Mouse (Mus musculus) megakaryocyte progenitor cell, adult 5-6 weeks (primary cell): ENCODE data around the gene Yipf3. TPM values are rescaled to one million over a fixed set of nuclear protein-coding genes. Genes with fewer than 3 reads are reported as not detected.
A peak's percentile ranks its signal among the peaks of the same experiment; 100 is the strongest.

ENCODE experiments used
- ATAC-seq: replicated peaks from 2 replicates; pipeline ENCODE4 v1.8.0; 2016; ENCODE audit warnings: mild to moderate bottlenecking, moderate TSS enrichment, inconsistent platforms; ENCODE audit not compliant: poor library complexity
- total RNA-seq, 2 experiments: library from RNA; stranded (forward) in 1 of 2; stranded (reverse) in 1 of 2; fragments of 157-497, 149-512 nt in 1 of 2; fragments of 200-1000 nt in 1 of 2; gene quantifications; 2 replicates each; pipeline versions ENCODE4 v1.2.3 to v1.2.4; 2015 to 2017

Gene Yipf3
- total RNA-seq, 2 experiments from 2014 or later: 28.2 to 31.0 TPM

DNA sequence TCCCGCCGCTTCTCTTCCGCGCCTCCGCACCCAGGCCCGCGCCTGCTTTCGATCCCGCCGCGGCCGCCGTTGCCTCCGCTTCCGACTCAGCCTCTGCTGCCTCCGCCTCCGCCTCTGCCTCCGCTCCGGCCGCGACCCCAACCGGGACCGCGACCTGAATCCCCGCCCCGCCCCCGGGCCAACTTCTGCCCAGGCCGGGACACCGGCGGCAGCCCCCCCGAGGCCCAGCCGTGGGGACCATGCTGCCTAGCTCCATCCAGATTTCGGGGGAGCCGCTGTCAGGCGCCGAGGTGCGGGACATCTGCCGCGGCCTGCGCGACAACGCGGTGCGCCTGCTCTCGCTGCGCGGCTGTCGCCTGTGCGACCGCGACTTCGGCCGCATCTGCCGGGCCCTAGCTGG, 6.2 kb downstream of the Yipf3 start:
- ATAC-seq: no peak

DNA sequence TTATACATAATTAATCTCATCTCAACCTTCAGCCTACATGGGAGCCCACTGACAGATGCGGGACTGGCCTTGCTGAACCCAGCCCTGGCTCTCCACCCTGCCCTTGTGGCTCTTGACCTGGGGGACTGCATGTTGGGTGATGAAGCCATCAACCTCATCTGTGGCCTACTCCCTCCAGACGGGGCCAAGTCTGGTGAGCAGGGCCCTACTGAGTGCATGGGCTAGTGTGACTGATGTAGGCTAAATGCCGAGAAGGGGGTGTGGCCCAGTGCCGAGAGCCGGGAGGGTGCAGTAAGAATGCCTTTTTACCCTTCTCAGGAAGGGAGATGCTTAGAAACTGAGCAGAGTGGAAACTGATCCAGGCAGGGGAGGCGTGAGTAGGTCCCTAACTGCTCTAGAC, 7.3 kb downstream of the Yipf3 start:
- no peak for ATAC-seq

DNA sequence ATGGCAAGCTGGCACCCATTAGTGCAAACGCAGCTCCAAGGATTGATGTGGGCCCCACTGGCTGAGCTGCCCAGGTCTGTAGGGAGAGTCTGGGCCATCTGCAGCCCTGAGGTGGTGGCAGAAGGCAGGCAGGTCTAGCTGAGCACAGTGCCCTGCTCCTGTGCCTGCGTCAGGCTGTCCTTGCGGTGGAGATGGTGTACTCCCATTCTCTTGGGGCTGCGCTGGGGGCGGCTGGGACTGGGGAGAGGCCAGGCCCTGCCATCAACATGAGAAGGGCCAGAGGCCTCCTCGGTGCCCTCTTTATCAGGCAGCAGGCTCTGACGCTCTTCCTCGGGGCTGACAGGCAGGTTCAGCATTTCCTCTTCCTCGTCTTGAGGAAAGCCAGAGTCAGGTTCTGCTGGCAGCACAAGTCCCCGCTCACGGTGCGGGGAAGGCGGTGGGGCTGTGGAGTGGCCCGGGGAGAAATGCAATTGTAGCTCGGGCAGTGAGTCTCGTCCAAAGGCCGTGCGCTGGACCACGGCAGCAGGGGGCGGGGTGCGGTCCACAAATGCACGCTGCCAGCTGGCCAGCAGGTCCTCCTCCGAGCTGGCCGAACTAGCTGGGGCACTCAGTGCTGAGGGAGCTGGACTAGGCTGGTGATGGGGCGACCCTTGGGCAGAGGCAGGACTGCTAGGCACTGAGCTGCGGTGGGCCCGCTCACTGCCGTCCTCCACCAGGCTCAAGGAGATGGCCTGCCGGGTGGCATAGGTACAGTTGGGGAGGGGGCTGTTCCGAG, 10.6 kb downstream of the Yipf3 start:
- no peak for ATAC-seq

- no peak for ATAC-seq
Observed at GRCm38 (mm10) chr17:46259675-46260074, 11.8 kb downstream of the Yipf3 start.

DNA sequence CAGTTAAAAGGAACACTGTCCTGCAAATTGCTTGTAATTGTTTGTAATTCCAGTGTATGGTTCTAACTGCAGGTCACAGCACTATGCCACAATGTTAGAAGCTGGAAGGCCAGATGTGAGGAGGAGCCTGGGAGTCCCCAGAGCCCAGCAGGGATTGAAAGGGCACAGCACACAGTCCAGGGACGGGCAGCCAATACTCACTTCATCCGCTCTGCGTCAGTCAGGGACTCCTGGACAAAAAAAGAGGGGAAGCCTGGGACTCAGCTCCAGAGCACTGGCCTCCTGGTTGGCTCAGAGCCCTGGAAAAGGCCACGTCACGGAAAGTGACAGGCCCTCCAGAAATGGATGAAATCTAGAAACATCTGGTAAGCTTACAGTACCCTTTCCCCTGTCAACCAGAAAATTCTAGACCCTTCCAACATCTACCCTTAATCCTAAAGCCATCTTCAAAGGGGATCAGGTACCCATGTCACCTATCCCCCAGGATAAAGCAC, 14.4 kb downstream of the Yipf3 start:
- no peak for ATAC-seq

DNA sequence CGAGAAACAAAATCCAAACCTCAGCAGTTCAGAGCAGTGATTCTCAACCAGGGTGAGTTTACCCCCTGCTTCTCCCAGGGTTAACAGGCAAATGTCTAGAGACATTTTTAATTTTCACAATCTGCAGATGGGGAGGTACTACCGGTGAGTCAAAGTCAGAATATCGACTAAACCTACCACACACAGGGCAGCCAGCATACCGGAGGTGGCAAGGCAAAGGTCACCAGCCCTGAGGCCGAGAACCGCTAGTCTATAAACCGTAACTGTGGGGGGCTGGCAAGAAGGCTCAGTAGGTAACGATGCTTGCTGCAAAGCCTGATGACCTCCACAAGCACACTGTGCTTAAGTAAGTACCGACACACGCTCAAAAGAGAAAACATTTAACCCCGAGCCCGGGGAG, 17.6 kb downstream of the Yipf3 start:
- no peak for ATAC-seq

GRCm38 (mm10) chr17:46265918-46266618, 18.2 kb downstream of the Yipf3 start:
- ATAC-seq: peak; percentile 94

DNA sequence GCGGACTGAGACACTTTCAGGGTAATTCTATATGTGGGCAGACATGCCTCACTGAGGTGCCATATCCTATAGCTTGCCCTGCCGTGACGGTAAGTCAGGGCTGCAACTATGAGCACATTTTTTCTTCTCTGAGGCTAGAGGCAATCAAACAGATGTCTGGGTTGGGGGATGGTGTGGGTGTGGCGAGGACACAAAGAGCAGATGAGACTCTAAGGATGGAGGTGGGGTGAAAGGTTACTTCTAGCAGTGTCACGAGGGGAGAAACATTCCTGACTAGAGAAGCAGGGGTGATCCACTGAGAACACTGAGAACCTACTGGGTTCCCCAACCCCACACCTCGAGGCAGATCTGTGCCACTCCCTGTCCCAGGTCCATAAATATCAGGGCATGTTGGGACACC, 19.1 kb downstream of the Yipf3 start:
- ATAC-seq: no peak

DNA sequence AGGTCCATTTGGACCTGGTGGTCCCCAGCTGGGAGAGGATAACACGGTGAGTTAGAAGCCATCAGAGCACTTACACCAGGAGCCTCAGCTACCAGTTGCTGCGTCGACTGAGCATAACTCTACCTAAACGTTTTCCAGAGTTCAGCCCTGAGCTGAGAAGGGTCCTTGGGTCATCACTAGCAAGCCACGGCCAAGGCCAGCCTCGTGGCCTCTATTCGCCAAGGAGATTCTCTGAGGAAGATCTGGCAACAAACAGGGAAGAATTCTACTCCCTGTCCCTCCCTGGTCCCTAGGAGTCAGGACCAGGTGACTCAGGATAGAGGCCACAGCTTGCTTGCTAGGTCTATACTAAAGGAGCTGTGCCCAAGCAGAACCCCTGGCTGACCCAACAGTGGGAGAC, 19.6 kb downstream of the Yipf3 start:
- no peak for ATAC-seq

DNA sequence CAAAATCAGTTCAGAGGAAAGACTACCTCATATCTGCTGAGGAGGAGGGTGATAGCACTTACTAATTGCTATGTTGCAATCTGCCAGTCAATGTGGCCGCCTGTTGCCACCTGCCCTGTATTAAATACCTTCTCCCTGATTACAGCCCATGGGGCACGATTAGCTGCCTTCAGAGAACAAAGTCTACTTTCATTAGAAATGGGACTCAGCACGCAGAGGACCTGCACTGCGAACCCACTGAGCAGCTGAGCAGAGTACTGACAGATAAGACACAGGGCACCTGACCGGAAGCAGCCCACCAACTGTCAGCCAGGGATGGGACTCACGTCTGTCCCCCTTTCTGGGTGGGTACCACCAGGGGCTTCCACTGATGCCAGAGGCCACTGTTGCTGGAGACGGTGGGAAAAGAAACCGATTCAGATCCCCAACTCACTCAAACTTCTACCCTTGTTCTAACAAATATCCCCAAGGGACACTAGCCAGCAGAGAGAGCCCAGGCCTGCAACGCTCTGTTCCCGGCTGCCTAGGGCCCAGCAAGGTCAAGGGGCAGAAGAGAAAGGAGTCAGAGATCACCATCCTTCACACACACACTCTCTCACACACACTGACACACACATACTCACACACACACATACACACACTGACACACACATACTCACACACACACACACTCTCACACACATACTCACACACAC, 20.3 kb downstream of the Yipf3 start:
- no peak for ATAC-seq

GRCm38 (mm10) chr17:46269771-46270534, 22.1 kb downstream of the Yipf3 start:
- ATAC-seq: no peak

GRCm38 (mm10) chr17:46272058-46272457, 24.2 kb downstream of the Yipf3 start:
- ATAC-seq: no peak

GRCm38 (mm10) chr17:46272675-46273074, 24.8 kb downstream of the Yipf3 start:
- no peak for ATAC-seq

GRCm38 (mm10) chr17:46273803-46274236, 25.9 kb downstream of the Yipf3 start:
- no peak for ATAC-seq

DNA sequence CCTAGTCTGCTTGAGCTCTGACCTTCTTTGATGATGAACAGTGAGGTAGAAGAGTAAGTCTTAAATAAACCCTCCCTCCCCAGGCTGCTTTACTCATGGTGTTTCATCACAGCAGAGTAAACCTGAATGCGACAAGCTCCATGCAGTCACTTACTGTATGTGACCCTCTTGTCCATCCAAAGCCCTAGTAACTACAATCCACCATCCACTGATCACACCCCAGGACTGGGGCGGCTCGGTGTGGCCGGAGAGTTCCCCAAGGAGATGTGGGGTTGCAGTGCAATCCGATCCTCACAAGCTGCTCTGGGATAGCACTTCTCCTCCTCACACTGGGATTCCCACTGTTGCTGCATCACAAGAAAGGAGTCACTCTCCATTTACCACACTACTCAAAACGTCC, 26.6 kb downstream of the Yipf3 start:
- no peak for ATAC-seq

GRCm38 (mm10) chr17:46275034-46275433, 27.2 kb downstream of the Yipf3 start:
- ATAC-seq: no peak

- no peak for ATAC-seq
Observed at GRCm38 (mm10) chr17:46275506-46275905, 27.6 kb downstream of the Yipf3 start.

DNA sequence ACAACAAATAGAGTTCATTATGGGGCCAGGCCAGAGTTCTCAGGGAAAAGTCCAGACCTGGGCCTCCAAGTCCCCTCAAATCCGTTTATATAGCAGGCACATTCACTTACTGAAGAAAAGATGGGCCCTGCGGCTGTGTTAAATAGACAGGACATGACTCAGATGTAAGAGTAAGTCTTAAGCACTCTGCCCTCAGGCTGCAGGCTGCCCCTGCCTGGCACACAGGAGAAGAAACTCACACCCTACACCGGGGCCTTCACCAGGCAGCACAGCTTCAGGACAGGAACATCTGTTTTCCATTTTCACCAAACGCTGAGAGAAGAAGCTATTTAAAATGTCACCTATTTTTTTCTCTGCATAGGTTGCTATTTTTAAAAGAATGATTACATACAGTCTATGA, 29.7 kb downstream of the Yipf3 start:
- ATAC-seq: no peak

DNA sequence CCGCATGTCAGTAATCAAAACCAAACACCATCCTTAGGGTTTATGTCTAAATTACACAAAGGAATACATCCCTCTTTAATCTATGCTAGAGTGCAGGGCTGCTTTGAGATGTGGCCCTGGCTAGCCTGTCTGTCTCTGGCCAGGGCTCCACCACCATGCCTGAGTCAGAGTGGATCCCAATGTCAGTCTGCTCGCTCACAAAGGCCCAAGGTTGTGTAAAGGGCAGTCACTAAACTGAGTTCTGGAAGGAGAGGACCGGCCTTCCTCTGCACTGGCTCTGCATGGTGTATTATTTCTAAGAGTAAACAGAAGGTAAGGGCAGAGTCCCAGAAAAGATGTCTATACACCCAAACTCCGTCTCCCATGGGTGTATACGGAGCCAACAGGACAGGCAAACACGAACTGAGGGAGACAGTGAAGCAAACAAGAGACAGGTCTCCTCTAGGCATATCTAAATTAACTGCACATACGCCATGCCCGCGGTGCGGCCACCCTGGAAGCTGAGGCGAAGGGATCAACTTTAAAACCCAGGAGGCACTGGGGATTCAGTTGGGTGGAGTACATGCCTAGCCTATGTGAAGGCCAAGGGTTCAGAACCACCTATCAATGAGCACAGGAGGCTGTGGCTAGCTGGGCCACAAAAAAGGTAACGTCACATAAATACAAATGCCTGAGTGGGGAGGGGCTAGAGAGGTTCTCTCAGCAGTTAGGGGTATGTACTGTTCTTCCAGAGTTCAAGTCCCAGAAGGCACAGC, 30.3 kb downstream of the Yipf3 start:
- no peak for ATAC-seq

DNA sequence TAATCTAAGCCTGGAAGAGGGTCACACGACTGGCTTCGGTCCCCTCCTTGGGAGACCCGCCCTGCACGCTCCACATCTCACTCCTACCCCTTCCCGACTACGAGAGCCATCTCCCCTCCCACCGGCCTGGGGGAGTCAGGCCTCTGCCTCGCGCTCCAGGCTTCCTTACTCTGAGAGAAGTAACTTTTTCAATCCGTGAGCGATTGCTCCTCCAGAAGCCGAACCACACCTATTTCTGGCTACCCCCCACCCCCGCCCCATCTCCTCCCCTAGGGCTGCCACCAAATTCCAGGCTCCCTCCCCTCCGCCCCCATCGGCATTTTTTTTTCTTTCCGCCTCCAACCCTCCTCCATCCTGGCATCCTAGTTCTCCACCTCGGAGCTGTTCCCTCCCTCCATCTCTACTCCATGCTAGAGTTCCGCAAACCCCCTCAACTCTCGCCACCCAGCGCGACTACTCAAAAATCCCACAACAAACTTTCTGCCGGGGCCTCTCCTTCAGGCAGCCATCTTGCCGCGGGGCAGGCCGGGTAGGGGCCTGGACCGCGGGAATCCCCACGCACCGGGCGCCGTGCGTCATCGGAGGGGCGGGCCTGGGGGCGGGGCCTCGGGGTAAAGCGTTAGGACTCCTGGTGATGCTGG, 34.7 kb downstream of the Yipf3 start, which contains the start of gene Tjap1:
Gene Tjap1 (minus strand): TSS at position 544 of the 641 bp plus-strand sequence.
- ATAC-seq: peak; percentile 95
